Mouse (Mus musculus) testis, adult 2 months (tissue): ENCODE results near the gene Irf1. TPM values are rescaled to one million over a fixed set of nuclear protein-coding genes. Genes with fewer than 3 reads are reported as not detected.

ENCODE experiments used
- H3K27ac ChIP-seq: fragments of 200-500 bp; 2 replicates; pipeline ENCODE4 v1.5.1; 2012; ENCODE audit warnings: low read depth, low read length; ENCODE audit not compliant: control insufficient read depth, insufficient read depth
- H3K27me3 ChIP-seq: fragments of 200-500 bp; 2 replicates; pipeline ENCODE4 v1.6.1; 2012; ENCODE audit warnings: mild to moderate bottlenecking, low read length, moderate library complexity; ENCODE audit not compliant: control insufficient read depth, insufficient read depth
- H3K36me3 ChIP-seq: fragments of 200-500 bp; 2 replicates; pipeline ENCODE4 v1.6.1; 2012; ENCODE audit warnings: mild to moderate bottlenecking, low read length; ENCODE audit not compliant: control insufficient read depth, insufficient read depth
- H3K4me1 ChIP-seq: fragments of 200-500 bp; 2 replicates; pipeline ENCODE4 v1.6.1; 2012; ENCODE audit warnings: low read length; ENCODE audit not compliant: control insufficient read depth, insufficient read depth
- H3K4me3 ChIP-seq: fragments of 200-500 bp; 2 replicates; pipeline ENCODE4 v1.5.1; 2012; ENCODE audit warnings: low read depth, mild to moderate bottlenecking, low read length, moderate library complexity, mixed read lengths; ENCODE audit not compliant: control insufficient read depth
- CTCF ChIP-seq: fragments of 200-500 bp; IDR thresholded peaks from 2 replicates; pipeline ENCODE4 v1.5.1; 2012; ENCODE audit warnings: low read depth, mild to moderate bottlenecking, inconsistent platforms, low read length, moderate library complexity; ENCODE audit not compliant: control insufficient read depth, insufficient read depth, insufficient replicate concordance
- POLR2A ChIP-seq: fragments of 200-500 bp; IDR thresholded peaks from 2 replicates; pipeline ENCODE4 v1.6.1; 2012; ENCODE audit warnings: low read depth, mild to moderate bottlenecking, inconsistent platforms, low read length, moderate library complexity; ENCODE audit not compliant: control insufficient read depth
- polyA plus RNA-seq: library from polyadenylated mRNA; depleted of rRNA; stranded (reverse); fragments of >200 nt; gene quantifications from 2 replicates; pipeline ENCODE4 v1.2.3, GENCODE M21; 2012

The Irf1 gene
- polyA plus RNA-seq, 1 experiment, result 3.4 TPM

DNA sequence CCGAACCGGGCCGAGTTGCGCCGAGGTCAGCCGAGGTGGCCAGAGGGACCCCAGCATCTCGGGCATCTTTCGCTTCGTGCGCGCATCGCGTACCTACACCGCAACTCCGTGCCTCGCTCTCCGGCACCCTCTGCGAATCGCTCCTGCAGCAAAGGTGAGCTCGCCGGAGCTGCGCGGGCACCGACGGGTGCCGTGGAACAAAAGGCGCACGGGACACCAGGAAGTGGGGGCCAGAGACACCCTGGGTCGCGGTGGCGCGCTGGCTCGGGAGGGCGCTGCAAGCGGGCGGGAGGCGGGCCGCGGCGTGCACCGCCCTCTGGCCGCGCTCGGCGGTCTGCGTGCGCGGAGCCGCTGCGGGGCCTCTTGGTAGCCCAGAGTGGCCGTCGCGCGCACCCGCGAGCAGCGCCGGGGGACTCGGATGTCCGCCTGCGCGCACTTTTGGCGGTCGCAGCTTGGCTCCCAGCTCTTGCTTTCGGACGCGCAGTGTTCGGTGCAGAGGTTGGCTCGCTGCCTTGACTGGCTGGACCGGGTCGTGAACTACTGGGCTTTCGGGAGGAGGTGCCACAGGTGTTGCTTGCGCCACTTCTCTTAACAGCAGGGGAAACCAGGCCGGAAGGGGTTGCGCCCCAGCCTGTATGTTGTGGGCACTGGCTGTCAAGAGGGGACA lies 444 bp downstream of the Irf1 start:
- Histone ChIP-seq H3K27ac (peak overlapping the region; percentile 80), H3K4me3 (peak overlapping the region; percentile 94), H3K27me3 (no peaks in the 10 kb centered on the region), H3K4me1 (peaks cover 11% of the 10 kb centered on the region), H3K36me3 (no peaks in the 10 kb centered on the region)
- TF ChIP-seq POLR2A (no peak), CTCF (no peak)

DNA sequence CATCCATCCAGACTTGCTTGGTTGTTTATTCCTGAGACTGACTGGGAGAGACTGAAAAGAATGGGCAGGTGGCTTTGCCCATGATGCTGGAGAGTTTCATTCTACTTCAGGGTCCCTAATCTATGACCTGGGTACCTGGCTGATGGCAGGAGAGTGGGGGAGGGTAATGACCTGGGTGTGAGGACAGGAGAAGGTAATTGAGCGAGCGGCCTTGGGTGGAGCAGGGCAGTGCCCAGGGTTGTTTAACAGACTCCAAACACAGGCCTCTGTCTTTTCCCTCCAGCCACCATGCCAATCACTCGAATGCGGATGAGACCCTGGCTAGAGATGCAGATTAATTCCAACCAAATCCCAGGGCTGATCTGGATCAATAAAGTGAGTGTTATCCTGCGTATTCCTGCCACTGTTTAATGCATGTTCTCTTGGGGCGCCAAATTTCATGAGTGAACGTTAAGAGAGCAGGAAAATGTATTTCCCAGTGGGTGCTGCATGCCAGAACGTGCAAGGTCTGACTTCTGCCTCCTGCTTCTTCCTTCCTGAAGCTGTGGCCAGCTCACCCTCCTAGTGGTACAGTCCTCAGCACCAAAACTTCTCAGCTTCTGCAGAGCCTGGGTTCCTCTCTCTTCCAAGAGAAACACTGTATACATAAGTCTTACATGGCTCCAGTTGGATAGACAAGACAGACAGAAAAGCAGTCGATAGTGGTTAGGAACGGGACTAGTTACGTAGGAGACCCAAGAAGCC lies 1.4 kb downstream of the Irf1 start:
- TF ChIP-seq CTCF (no peak), POLR2A (no peak)
- no peak overlapping the region for H3K27ac ChIP-seq
- no peaks in the 10 kb centered on the region for H3K27me3 ChIP-seq
- H3K4me3 ChIP-seq, result no peak overlapping the region
- no peaks in the 10 kb centered on the region for H3K36me3 ChIP-seq
- peaks cover 11% of the 10 kb centered on the region for H3K4me1 ChIP-seq

DNA sequence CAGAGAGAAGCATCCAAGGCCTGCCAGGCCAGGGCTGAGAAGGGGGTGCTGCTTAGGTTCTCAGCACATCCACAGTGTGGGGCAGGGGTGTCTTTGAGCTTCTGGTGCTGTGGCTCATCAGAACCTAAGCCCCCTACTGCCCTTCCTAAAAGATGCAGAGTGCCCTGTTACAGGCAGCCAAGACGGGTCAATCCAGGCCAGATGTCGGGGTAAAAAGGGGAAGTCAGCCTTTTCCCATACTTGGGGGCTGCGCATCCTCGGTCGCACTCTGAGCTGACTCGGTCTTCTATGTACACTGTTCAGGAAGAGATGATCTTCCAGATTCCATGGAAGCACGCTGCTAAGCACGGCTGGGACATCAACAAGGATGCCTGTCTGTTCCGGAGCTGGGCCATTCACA lies 2.7 kb downstream of the Irf1 start:
- Histone ChIP-seq H3K4me1 (peaks cover 11% of the 10 kb centered on the region), H3K36me3 (no peaks in the 10 kb centered on the region), H3K4me3 (no peak overlapping the region), H3K27ac (no peak overlapping the region), H3K27me3 (no peaks in the 10 kb centered on the region)
- TF ChIP-seq CTCF, result no peak

DNA sequence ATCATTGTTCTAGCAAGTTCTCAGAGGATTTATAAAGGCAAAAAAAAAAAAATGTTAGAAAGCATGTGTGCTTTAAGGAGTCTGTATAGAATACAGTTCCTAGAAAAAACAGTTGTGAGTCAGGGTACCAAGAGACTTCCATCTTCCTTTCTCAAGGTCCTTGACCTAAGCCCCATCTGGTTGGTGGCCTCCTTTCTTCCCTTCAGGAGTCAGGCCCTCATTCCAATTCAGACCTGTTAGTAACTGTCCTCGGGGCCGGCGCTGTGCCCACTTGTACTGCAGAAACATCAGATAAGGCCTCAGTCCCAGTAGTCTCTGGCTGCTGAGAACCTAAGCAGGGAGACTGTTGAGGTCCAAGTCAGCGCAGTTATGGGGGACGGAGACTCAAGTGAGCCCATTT lies 3.3 kb downstream of the Irf1 start, which contains the start of gene Gm17334:
TSS of gene Gm17334 (minus strand) at position 101 of the 400 bp plus-strand sequence.
- H3K4me1 ChIP-seq, result peaks cover 11% of the 10 kb centered on the region
- H3K27ac ChIP-seq, result no peak within 1 kb of the TSS
- H3K4me3 ChIP-seq, result no peak within 1 kb of the TSS
- TF ChIP-seq CTCF (no peak), POLR2A (no peak)
- no peaks in the 10 kb centered on the region for H3K27me3 ChIP-seq
- H3K36me3 ChIP-seq, result no peaks in the 10 kb centered on the region

DNA sequence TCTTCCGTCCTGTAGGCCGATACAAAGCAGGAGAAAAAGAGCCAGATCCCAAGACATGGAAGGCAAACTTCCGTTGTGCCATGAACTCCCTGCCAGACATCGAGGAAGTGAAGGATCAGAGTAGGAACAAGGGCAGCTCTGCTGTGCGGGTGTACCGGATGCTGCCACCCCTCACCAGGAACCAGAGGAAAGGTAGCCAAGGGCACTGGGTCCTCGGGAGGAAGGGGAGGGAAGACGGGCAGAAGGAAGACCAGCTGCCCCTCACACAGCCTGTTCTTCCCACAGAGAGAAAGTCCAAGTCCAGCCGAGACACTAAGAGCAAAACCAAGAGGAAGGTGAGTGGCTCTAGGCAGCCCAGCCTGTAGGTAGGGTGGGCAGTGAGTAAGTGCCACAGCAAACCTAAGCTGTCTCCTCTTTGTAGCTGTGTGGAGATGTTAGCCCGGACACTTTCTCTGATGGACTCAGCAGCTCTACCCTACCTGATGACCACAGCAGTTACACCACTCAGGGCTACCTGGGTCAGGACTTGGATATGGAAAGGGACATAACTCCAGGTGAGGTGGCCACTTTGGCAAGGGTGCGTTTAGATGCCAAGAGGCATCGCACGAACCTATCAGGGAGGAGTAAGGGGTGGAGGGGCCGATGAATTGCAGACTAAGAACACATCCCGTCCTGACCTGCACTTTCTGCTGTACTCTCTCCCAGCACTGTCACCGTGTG lies 4.0 kb downstream of the Irf1 start:
- H3K4me3 ChIP-seq, result no peak overlapping the region
- peaks cover 11% of the 10 kb centered on the region for H3K4me1 ChIP-seq
- TF ChIP-seq CTCF, result no peak
- TF ChIP-seq POLR2A, result no peak
- no peak overlapping the region for H3K27ac ChIP-seq
- H3K36me3 ChIP-seq, result no peaks in the 10 kb centered on the region
- no peaks in the 10 kb centered on the region for H3K27me3 ChIP-seq

DNA sequence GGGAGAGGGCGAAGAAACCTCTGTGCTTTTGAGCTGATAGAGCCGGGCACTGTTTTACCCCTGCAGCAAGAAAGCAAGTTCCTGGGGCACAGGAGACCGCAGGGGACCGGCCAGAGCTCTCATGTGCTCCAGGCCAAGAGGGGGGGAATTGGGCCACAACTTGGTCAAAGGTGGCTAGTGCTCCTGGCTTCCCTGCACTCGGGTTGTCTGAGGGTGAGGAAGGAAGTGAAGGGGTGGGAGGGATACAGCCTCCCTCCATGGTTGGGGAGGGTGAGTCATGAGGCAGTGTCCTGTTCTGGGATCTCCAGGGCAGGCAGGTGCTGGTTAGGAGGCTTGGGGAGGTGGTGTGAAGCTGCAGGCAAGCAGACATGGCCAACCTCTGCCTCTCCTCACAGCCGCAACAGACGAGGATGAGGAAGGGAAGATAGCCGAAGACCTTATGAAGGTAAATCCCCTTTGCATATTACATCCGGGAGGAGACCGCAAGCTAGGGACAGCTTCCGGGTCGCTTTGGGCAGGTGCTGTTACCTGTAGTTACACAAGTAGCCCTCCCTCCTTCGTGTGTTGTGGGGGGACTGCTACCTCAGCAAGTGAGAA lies 4.9 kb downstream of the Irf1 start:
- TF ChIP-seq CTCF (no peak), POLR2A (no peak)
- Histone ChIP-seq H3K27ac (no peak overlapping the region), H3K27me3 (no peaks in the 10 kb centered on the region)

DNA sequence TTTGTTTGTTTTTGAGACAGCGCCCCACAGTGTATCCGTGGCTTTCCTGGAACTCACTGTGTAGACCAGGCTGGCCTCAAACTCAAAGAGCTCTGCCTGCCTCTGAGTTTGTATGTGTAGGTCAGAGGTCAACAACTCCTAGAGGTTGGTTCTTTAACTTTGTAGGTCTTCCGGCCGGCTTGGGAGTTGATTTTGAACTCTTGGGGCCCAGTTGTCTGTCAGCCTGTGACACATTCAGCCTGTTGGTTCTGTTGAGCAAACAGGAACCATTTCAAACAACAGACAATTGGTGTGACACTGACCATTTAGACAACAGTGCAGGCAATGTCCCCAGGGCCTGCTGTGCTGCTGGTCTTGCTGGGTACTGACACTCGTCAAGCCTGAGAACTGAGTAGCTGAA lies 7.9 kb downstream of the Irf1 start:
- no peak for TF ChIP-seq CTCF
- TF ChIP-seq POLR2A, result no peak
- H3K4me3 ChIP-seq, result no peak overlapping the region
- H3K27ac ChIP-seq, result no peak overlapping the region
- no peaks in the 10 kb centered on the region for H3K27me3 ChIP-seq
- H3K4me1 ChIP-seq, result no peaks in the 10 kb centered on the region
- H3K36me3 ChIP-seq, result no peaks in the 10 kb centered on the region

More for the DNA sequence above, 4.9 kb downstream of the Irf1 start:
- H3K4me3 ChIP-seq, result no peak overlapping the region
- peaks cover 8% of the 10 kb centered on the region for H3K4me1 ChIP-seq
- H3K36me3 ChIP-seq, result no peaks in the 10 kb centered on the region
